Mouse (Mus musculus): Measurements from ENCODE around the gene Pigk.

GRCm38 (mm10) chr3:152925364-152925763 is 211.5 kb downstream of the Pigk start:
- TF ChIP-seq CTCF (IDR thresholded peaks at IDR 0.05; ENCODE audit: low read depth, low read length) (no peak), POLR2A (IDR thresholded peaks at IDR 0.05; ENCODE audit: borderline replicate concordance, low read depth, low read length) (no peak)

Data from bone marrow macrophage, adult 2 months (primary cell).